Mouse (Mus musculus): ENCODE measurements around the gene Nsun2. TPM values are rescaled to one million over a fixed set of nuclear protein-coding genes. Genes with fewer than 3 reads are reported as not detected.

The Nsun2 gene
- polyA plus RNA-seq, 1 experiment, result 63.7 TPM

GRCm38 (mm10) chr13:69547488-69548180, 14.1 kb downstream of the Nsun2 start:
- TF ChIP-seq CTCF (IDR thresholded peaks at IDR 0.05; ENCODE audit: extremely low read depth, insufficient read depth, low read length) (no peak), POLR2A (IDR thresholded peaks at IDR 0.05; ENCODE audit: extremely low read depth, insufficient read depth, low read length) (no peak)
- H3K4me3 ChIP-seq (ENCODE audit: insufficient read depth, low read length), result no peak overlapping the region
- no peak overlapping the region for H3K27ac ChIP-seq (ENCODE audit: insufficient read depth, low read length)
- peaks cover under 1% of the 10 kb centered on the region; the same call in 1 of the 2 replicates for H3K4me1 ChIP-seq (ENCODE audit: control insufficient read depth, insufficient read depth, low read length)

GRCm38 (mm10) chr13:69549980-69550379, 16.4 kb downstream of the Nsun2 start:
- no peak for TF ChIP-seq POLR2A (IDR thresholded peaks at IDR 0.05; ENCODE audit: extremely low read depth, insufficient read depth, low read length)
- peak; percentile 17; the same call in 1 of the 2 replicates for TF ChIP-seq CTCF (IDR thresholded peaks at IDR 0.05; ENCODE audit: extremely low read depth, insufficient read depth, low read length)
- Histone ChIP-seq H3K4me1 (ENCODE audit: control insufficient read depth, insufficient read depth, low read length) (no peaks in the 10 kb centered on the region), H3K27ac (ENCODE audit: insufficient read depth, low read length) (no peak overlapping the region), H3K4me3 (ENCODE audit: insufficient read depth, low read length) (no peak overlapping the region)

GRCm38 (mm10) chr13:69550831-69551230, 17.3 kb downstream of the Nsun2 start:
- Histone ChIP-seq H3K27ac (ENCODE audit: insufficient read depth, low read length) (no peak overlapping the region), H3K4me1 (ENCODE audit: control insufficient read depth, insufficient read depth, low read length) (no peaks in the 10 kb centered on the region), H3K4me3 (ENCODE audit: insufficient read depth, low read length) (no peak overlapping the region)
- TF ChIP-seq POLR2A (IDR thresholded peaks at IDR 0.05; ENCODE audit: extremely low read depth, insufficient read depth, low read length) (no peak), CTCF (IDR thresholded peaks at IDR 0.05; ENCODE audit: extremely low read depth, insufficient read depth, low read length) (no peak)

- no peaks in the 10 kb centered on the region for H3K4me1 ChIP-seq (ENCODE audit: control insufficient read depth, insufficient read depth, low read length)
- TF ChIP-seq POLR2A (IDR thresholded peaks at IDR 0.05; ENCODE audit: extremely low read depth, insufficient read depth, low read length), result no peak
- TF ChIP-seq CTCF (IDR thresholded peaks at IDR 0.05; ENCODE audit: extremely low read depth, insufficient read depth, low read length), result peak; percentile 86
- H3K27ac ChIP-seq (ENCODE audit: insufficient read depth, low read length), result no peak overlapping the region
- H3K4me3 ChIP-seq (ENCODE audit: insufficient read depth, low read length), result no peak overlapping the region
These were observed 19.5 kb downstream of the Nsun2 start for GRCm38 (mm10) chr13:69553024-69553423.

GRCm38 (mm10) chr13:69554255-69554654, 20.7 kb downstream of the Nsun2 start:
- Histone ChIP-seq H3K4me3 (ENCODE audit: insufficient read depth, low read length) (no peak overlapping the region), H3K4me1 (ENCODE audit: control insufficient read depth, insufficient read depth, low read length) (no peaks in the 10 kb centered on the region), H3K27ac (ENCODE audit: insufficient read depth, low read length) (no peak overlapping the region)
- TF ChIP-seq POLR2A (IDR thresholded peaks at IDR 0.05; ENCODE audit: extremely low read depth, insufficient read depth, low read length) (no peak), CTCF (IDR thresholded peaks at IDR 0.05; ENCODE audit: extremely low read depth, insufficient read depth, low read length) (no peak)

- no peaks in the 10 kb centered on the region for H3K4me1 ChIP-seq (ENCODE audit: control insufficient read depth, insufficient read depth, low read length)
- H3K4me3 ChIP-seq (ENCODE audit: insufficient read depth, low read length), result no peak overlapping the region
- no peak for TF ChIP-seq CTCF (IDR thresholded peaks at IDR 0.05; ENCODE audit: extremely low read depth, insufficient read depth, low read length)
- TF ChIP-seq POLR2A (IDR thresholded peaks at IDR 0.05; ENCODE audit: extremely low read depth, insufficient read depth, low read length), result no peak
- no peak overlapping the region for H3K27ac ChIP-seq (ENCODE audit: insufficient read depth, low read length)
These were observed 21.5 kb downstream of the Nsun2 start for GRCm38 (mm10) chr13:69555045-69555444.

GRCm38 (mm10) chr13:69555957-69556482, 22.5 kb downstream of the Nsun2 start:
- H3K27ac ChIP-seq (ENCODE audit: insufficient read depth, low read length), result no peak overlapping the region
- TF ChIP-seq CTCF (IDR thresholded peaks at IDR 0.05; ENCODE audit: extremely low read depth, insufficient read depth, low read length), result no peak
- TF ChIP-seq POLR2A (IDR thresholded peaks at IDR 0.05; ENCODE audit: extremely low read depth, insufficient read depth, low read length), result no peak
- no peak overlapping the region for H3K4me3 ChIP-seq (ENCODE audit: insufficient read depth, low read length)
- no peaks in the 10 kb centered on the region for H3K4me1 ChIP-seq (ENCODE audit: control insufficient read depth, insufficient read depth, low read length)

- TF ChIP-seq CTCF (IDR thresholded peaks at IDR 0.05; ENCODE audit: extremely low read depth, insufficient read depth, low read length), result no peak
- TF ChIP-seq POLR2A (IDR thresholded peaks at IDR 0.05; ENCODE audit: extremely low read depth, insufficient read depth, low read length), result no peak
- H3K4me1 ChIP-seq (ENCODE audit: control insufficient read depth, insufficient read depth, low read length), result no peaks in the 10 kb centered on the region
- H3K27ac ChIP-seq (ENCODE audit: insufficient read depth, low read length), result no peak overlapping the region
- H3K4me3 ChIP-seq (ENCODE audit: insufficient read depth, low read length), result no peak overlapping the region
These were observed 23.2 kb downstream of the Nsun2 start for GRCm38 (mm10) chr13:69556728-69557127.

GRCm38 (mm10) chr13:69558098-69558660, 24.6 kb downstream of the Nsun2 start:
- no peak for TF ChIP-seq POLR2A (IDR thresholded peaks at IDR 0.05; ENCODE audit: extremely low read depth, insufficient read depth, low read length)
- TF ChIP-seq CTCF (IDR thresholded peaks at IDR 0.05; ENCODE audit: extremely low read depth, insufficient read depth, low read length), result no peak
- Histone ChIP-seq H3K4me1 (ENCODE audit: control insufficient read depth, insufficient read depth, low read length) (peaks cover 2% of the 10 kb centered on the region), H3K4me3 (ENCODE audit: insufficient read depth, low read length) (no peak overlapping the region), H3K27ac (ENCODE audit: insufficient read depth, low read length) (no peak overlapping the region)

Data from cortical plate, adult 2 months (tissue).